Mouse (Mus musculus) stomach, embryonic 16.5 days (tissue): ENCODE results near the gene Gtf3c4. TPM values are rescaled to one million over a fixed set of nuclear protein-coding genes. Genes with fewer than 3 reads are reported as not detected.
A peak's percentile ranks its signal among the peaks of the same experiment; 100 is the strongest.

Experiments used
- ATAC-seq: fragments of 200-750 bp; cut with Nextera tagmentation; 2 replicates; pipeline ENCODE4 v1.8.0; 2017; ENCODE audit warnings: moderate number of reproducible peaks, moderate TSS enrichment; ENCODE audit not compliant: insufficient read depth, low FRiP score
- H3K27ac ChIP-seq: fragments of 300-500 bp; sonication (generic); 2 replicates; pipeline ENCODE4 v1.5.1; 2014; ENCODE audit warnings: low read length
- H3K27me3 ChIP-seq: fragments of 300-500 bp; sonication (generic); 2 replicates; pipeline ENCODE4 v1.6.1; 2014; ENCODE audit warnings: low read length, control low read depth, mixed read lengths; ENCODE audit not compliant: control insufficient read depth, insufficient read depth
- H3K36me3 ChIP-seq: fragments of 300-500 bp; sonication (generic); 2 replicates; pipeline ENCODE4 v1.6.1; 2014; ENCODE audit warnings: low read length; ENCODE audit not compliant: control insufficient read depth, insufficient read depth
- H3K4me1 ChIP-seq: fragments of 300-500 bp; sonication (generic); 2 replicates; pipeline ENCODE4 v1.6.1; 2014; ENCODE audit warnings: low read length, control low read depth, mixed read lengths; ENCODE audit not compliant: control insufficient read depth, insufficient read depth
- H3K4me2 ChIP-seq: fragments of 300-500 bp; sonication (generic); 2 replicates; pipeline ENCODE4 v1.6.1; 2014; ENCODE audit warnings: low read depth, low read length, mixed read lengths
- H3K4me3 ChIP-seq: fragments of 300-500 bp; sonication (generic); replicated peaks from 2 replicates; pipeline ENCODE4 v1.5.1; 2014; ENCODE audit warnings: mild to moderate bottlenecking, low read length
- H3K9ac ChIP-seq: fragments of 300-500 bp; sonication (generic); 2 replicates; pipeline ENCODE4 v1.6.1; 2014; ENCODE audit warnings: low read length
- H3K9me3 ChIP-seq: fragments of 300-500 bp; sonication (generic); replicated peaks from 2 replicates; pipeline ENCODE4 v1.6.1; 2016; ENCODE audit warnings: low read length, control low read depth; ENCODE audit not compliant: control insufficient read depth
- WGBS: fragments of 180-500 bp; shearing (Covaris S2); extraction: QIAGEN DNeasy Blood & Tissue Kit; methylation state at CpG from one replicate; pipeline ENCODE4 v1.1.7; 2014; 5-methylcytosine and 5-hydroxymethylcytosine counted together
- polyA plus RNA-seq: library from polyadenylated mRNA; unstranded; fragments of >200 nt; fragmentation: Nextera tagmentation; extraction: Ambion mirVana; gene quantifications from 2 replicates; pipeline ENCODE4 v1.2.1, GENCODE M21; 2015

Gene Gtf3c4
- polyA plus RNA-seq, 1 experiment from 2014 or later = 11.4 TPM

GRCm38 (mm10) chr2:28810260-28811013 lies 29.7 kb downstream of the Gtf3c4 start:
- H3K4me1 ChIP-seq = no peaks in the 10 kb centered on the region
- H3K27ac ChIP-seq = no peak overlapping the region
- H3K9me3 ChIP-seq = no peaks in the 10 kb centered on the region
- WGBS = 54% methylated on average over 5 of the region's 5 CpGs
- no peak overlapping the region for H3K9ac ChIP-seq
- H3K36me3 ChIP-seq = no peaks in the 10 kb centered on the region
- ATAC-seq = no peak
- no peaks in the 10 kb centered on the region for H3K27me3 ChIP-seq
- H3K4me2 ChIP-seq = no peak overlapping the region
- no peak overlapping the region for H3K4me3 ChIP-seq

GRCm38 (mm10) chr2:28808841-28809240 lies 31.3 kb downstream of the Gtf3c4 start:
- Histone ChIP-seq H3K27me3 (no peaks in the 10 kb centered on the region), H3K4me3 (no peak overlapping the region), H3K27ac (no peak overlapping the region), H3K4me2 (no peak overlapping the region), H3K4me1 (no peaks in the 10 kb centered on the region), H3K9ac (no peak overlapping the region), H3K36me3 (no peaks in the 10 kb centered on the region), H3K9me3 (no peaks in the 10 kb centered on the region)
- WGBS = 73% methylated on average over 6 of the region's 6 CpGs
- no peak for ATAC-seq

DNA sequence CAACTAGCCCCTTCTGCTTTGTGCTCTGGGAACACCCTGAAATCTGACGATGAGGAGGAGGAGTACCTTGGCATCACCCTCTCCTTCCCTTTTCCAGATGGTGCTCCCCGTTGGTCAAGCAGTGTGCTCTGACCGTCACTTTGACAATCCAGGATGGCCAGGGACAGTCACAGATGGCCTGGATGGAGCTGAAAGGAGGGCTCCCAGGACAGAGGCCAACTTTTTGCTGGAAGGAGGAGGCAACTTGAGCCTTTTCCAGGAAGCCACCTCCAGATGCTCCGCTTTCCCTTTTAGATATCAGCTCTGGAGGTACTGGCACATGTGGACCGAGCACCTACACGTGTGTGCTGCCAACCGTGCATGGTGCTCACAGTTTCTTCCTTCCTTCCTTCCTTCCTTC lies 36.8 kb downstream of the Gtf3c4 start:
- no peak for ATAC-seq

GRCm38 (mm10) chr2:28799575-28799974 lies 40.6 kb downstream of the Gtf3c4 start:
- no peak for ATAC-seq
- H3K4me3 ChIP-seq = no peak overlapping the region
- H3K36me3 ChIP-seq = no peaks in the 10 kb centered on the region
- no peaks in the 10 kb centered on the region for H3K9me3 ChIP-seq
- no peak overlapping the region for H3K27ac ChIP-seq
- H3K4me2 ChIP-seq = no peak overlapping the region
- no peak overlapping the region for H3K9ac ChIP-seq
- 44% methylated on average over 2 of the region's 2 CpGs for WGBS
- H3K27me3 ChIP-seq = no peaks in the 10 kb centered on the region
- peaks cover 3% of the 10 kb centered on the region; the same call in 1 of the 2 replicates for H3K4me1 ChIP-seq

More for the DNA sequence above, 36.8 kb downstream of the Gtf3c4 start:
- Histone ChIP-seq H3K27ac (no peak overlapping the region), H3K9ac (no peak overlapping the region), H3K4me1 (peaks cover 1% of the 10 kb centered on the region; the same call in 1 of the 2 replicates), H3K9me3 (no peaks in the 10 kb centered on the region), H3K4me3 (no peak overlapping the region), H3K4me2 (no peak overlapping the region), H3K27me3 (no peaks in the 10 kb centered on the region), H3K36me3 (no peaks in the 10 kb centered on the region)
- WGBS = 90% methylated on average over 7 of the region's 7 CpGs

DNA sequence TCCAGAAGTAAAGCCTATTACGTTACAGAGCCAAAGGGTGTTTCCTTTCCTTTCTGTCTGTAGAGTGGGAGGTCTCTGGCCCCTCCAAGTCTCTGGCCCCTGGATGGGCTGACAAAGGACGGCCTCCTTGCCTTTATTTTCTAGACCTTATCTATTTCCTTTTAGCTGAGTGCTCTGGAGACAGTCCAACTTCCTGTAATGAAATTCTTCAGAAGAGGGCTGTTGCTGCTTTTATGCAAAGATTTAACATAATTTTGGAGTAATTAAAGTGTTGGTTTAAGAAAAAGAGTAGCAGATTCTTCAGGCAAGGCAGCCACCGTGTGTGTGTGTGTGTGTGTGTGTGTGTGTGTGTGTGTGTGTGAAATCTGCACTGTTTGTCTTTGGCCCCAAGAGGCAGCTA lies 41.8 kb downstream of the Gtf3c4 start:
- no peak for ATAC-seq
- Histone ChIP-seq H3K9ac (no peak overlapping the region), H3K4me3 (no peak overlapping the region), H3K27me3 (no peaks in the 10 kb centered on the region), H3K9me3 (no peaks in the 10 kb centered on the region), H3K4me1 (peaks cover 3% of the 10 kb centered on the region; the same call in 1 of the 2 replicates), H3K27ac (no peak overlapping the region), H3K36me3 (no peaks in the 10 kb centered on the region), H3K4me2 (no peak overlapping the region)
- 27% methylated on average over 3 of the region's 3 CpGs for WGBS

DNA sequence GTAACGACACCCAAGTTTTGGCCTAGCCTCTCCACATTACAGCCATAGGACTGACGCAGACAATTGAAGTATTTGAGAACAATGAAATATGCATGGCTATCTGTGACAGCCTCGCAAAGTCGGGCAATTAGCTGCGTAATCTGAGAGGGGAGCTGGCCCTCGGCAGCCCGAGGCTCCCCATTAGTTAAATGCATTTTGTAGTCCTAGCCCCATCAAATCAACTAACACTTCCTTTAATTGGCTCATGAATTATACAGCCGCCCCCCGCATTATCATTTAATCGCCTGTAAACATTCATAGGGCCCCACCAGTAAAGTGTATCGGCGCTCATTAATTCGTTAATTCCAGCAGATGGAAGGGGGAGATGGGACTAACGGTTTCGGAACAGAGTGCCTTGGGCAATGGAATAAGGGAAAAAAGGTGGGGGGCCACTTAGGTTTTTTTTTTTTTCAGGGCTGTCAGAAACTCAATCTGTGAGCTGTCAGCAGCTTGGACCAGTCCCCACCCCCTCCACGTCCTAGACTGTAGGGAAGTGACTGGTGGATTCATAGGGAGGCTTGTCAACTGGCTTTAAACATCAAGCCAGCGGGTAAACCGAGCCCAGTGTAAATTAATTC lies 42.6 kb downstream of the Gtf3c4 start:
- no peaks in the 10 kb centered on the region for H3K36me3 ChIP-seq
- 62% methylated on average over 18 of the region's 18 CpGs for WGBS
- H3K27ac ChIP-seq = no peak overlapping the region
- H3K4me2 ChIP-seq = no peak overlapping the region
- no peaks in the 10 kb centered on the region for H3K9me3 ChIP-seq
- H3K9ac ChIP-seq = no peak overlapping the region
- peaks cover 4% of the 10 kb centered on the region; the same call in 1 of the 2 replicates for H3K4me1 ChIP-seq
- ATAC-seq = no peak
- no peak overlapping the region for H3K4me3 ChIP-seq
- H3K27me3 ChIP-seq = no peaks in the 10 kb centered on the region

GRCm38 (mm10) chr2:28796298-28796697 lies 43.9 kb downstream of the Gtf3c4 start:
- no peak for ATAC-seq
- Histone ChIP-seq H3K27me3 (no peaks in the 10 kb centered on the region), H3K4me3 (no peak overlapping the region), H3K36me3 (no peaks in the 10 kb centered on the region), H3K4me1 (peaks cover 6% of the 10 kb centered on the region; the same call in 1 of the 2 replicates), H3K27ac (no peak overlapping the region), H3K9me3 (no peaks in the 10 kb centered on the region), H3K9ac (no peak overlapping the region), H3K4me2 (no peak overlapping the region)
- 52% methylated on average over 8 of the region's 8 CpGs for WGBS

DNA sequence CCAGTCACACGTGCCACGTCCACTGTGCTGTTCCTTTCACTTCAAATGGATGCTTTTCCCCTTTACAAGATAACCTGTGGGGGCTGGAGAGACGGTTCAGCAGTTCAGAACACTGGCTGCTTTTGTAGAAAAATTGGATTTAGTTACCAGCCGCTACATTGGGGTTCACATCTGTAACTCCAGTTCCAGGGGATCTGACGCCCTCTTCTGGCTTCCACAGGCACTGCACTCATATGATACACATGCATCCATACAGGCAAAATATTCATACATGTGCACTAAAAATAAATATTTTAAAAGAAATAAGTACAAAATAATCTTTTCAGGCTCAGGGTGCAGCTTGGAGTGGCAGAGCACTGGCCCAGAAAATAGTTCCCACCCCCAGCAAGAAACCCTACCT lies 45.5 kb downstream of the Gtf3c4 start:
- no peak overlapping the region for H3K9ac ChIP-seq
- H3K4me3 ChIP-seq = no peak overlapping the region
- H3K27ac ChIP-seq = no peak overlapping the region
- no peak for ATAC-seq
- H3K36me3 ChIP-seq = no peaks in the 10 kb centered on the region
- no peak overlapping the region for H3K4me2 ChIP-seq
- no peaks in the 10 kb centered on the region for H3K9me3 ChIP-seq
- H3K4me1 ChIP-seq = peaks cover 6% of the 10 kb centered on the region; the same call in 1 of the 2 replicates
- no peaks in the 10 kb centered on the region for H3K27me3 ChIP-seq
- 76% methylated on average over 5 of the region's 5 CpGs for WGBS

DNA sequence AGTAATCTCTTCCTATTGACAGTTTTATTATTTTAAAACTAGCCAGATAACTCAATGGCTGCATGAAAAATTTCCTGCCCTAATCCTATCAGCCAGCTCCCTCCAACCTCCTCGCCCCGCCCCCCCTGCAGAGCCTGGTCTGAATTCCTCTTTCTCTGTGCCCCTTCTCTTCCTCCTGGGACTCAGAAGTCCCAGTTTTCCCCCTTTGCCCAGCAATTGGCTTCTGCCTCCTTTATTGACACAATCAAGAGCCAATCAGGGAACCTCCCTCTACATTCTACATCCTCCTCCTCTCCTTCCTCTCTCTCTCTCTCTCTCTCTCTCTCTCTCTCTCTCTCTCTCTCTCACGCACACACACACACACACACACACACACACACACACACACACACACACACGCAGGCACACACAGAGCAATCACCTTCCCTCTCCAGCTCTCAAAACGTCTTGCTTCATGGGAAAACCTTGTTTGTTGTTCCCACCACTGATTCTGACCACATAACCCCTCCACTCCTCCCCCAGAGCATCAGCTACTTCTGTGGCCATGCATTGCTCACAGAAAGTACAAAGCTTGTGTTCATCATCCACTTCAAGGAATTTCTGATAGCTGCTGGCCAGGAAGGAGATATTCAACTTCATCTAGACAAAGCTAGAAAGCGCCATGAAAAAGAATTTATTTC lies 47.1 kb downstream of the Gtf3c4 start:
- Histone ChIP-seq H3K27me3 (no peaks in the 10 kb centered on the region), H3K4me1 (peaks cover 2% of the 10 kb centered on the region; the same call in 1 of the 2 replicates), H3K9ac (0 out of 2 replicates have a peak overlapping the region, but pooled peaks have one; percentile 27), H3K36me3 (no peaks in the 10 kb centered on the region), H3K4me3 (no peak overlapping the region; the same call in 1 of the 2 replicates), H3K4me2 (peak overlapping the region; percentile 33), H3K27ac (no peak overlapping the region), H3K9me3 (no peaks in the 10 kb centered on the region)
- ATAC-seq = peak; percentile 85
- 22% methylated on average over 5 of the region's 6 CpGs for WGBS
